In genomic region chr6:120188376-120189235, GRCm38 (mm10) we compare ENCODE assay signal across 1 mouse cellular context.
A peak's percentile ranks its signal among the peaks of the same experiment; 100 is the strongest.
TF ChIP-seq lines count a peak whose summit lies in the region.

No protein-coding gene starts in this region.

TF ChIP-seq in MEL, 35 proteins besides CTCF, POLR2A, EP300 and RAD21 (continued from another document):
- TF ChIP-seq NRF1 (IDR thresholded peaks at IDR 0.05; ENCODE audit: insufficient read depth, low read depth, low read length, poor library complexity, severe bottlenecking), result no peak
- no peak for TF ChIP-seq ZNF384 (IDR thresholded peaks at IDR 0.05; ENCODE audit: low read depth, low read length)
- TF ChIP-seq NELFE (IDR thresholded peaks at IDR 0.05; ENCODE audit: low read depth, low read length), result no peak
- peak; percentile 64 for TF ChIP-seq MAZ (IDR thresholded peaks at IDR 0.05; ENCODE audit: low read depth, low read length)
- no peak for TF ChIP-seq POLR2AphosphoS5 (IDR thresholded peaks at IDR 0.05; ENCODE audit: borderline replicate concordance, low read depth, low read length)
